Mouse (Mus musculus) bone marrow, adult 2 months (tissue): ENCODE measurements around the gene Gm20547.

ENCODE experiments used
- CTCF ChIP-seq: fragments of 200-500 bp; IDR thresholded peaks from 2 replicates; pipeline ENCODE4 v1.5.1; 2011; ENCODE audit warnings: low read length, control low read depth; ENCODE audit not compliant: control insufficient read depth, insufficient read depth
- POLR2A ChIP-seq: fragments of 200-500 bp; IDR thresholded peaks from 2 replicates; pipeline ENCODE4 v1.6.1; 2011; ENCODE audit warnings: low read depth, mild to moderate bottlenecking, control low read depth, low read length, borderline replicate concordance; ENCODE audit not compliant: control insufficient read depth

- TF ChIP-seq CTCF (no peak), POLR2A (no peak)
Measured at GRCm38 (mm10) chr17:34928841-34929240, 47.0 kb upstream of the Gm20547 start.
